Mouse (Mus musculus) bone marrow, adult 2 months (tissue): ENCODE results near the gene Col5a1. TPM values are rescaled to one million over a fixed set of nuclear protein-coding genes. Genes with fewer than 3 reads are reported as not detected.

Source experiments
- H3K27ac ChIP-seq: fragments of 200-500 bp; 2 replicates; pipeline ENCODE4 v1.5.1; 2012; ENCODE audit warnings: low read depth, mild to moderate bottlenecking, control low read depth, inconsistent platforms, low read length; ENCODE audit not compliant: control insufficient read depth, poor library complexity, insufficient read depth
- H3K4me1 ChIP-seq: fragments of 200-500 bp; 2 replicates; pipeline ENCODE4 v1.6.1; 2011; ENCODE audit warnings: low read length; ENCODE audit not compliant: control insufficient read depth, insufficient read depth
- H3K4me3 ChIP-seq: fragments of 200-500 bp; replicated peaks from 2 replicates; pipeline ENCODE3; 2011; ENCODE audit warnings: mild to moderate bottlenecking, low read depth, low read length, control low read depth; ENCODE audit not compliant: control insufficient read depth
- CTCF ChIP-seq: fragments of 200-500 bp; IDR thresholded peaks from 2 replicates; pipeline ENCODE4 v1.5.1; 2011; ENCODE audit warnings: low read length, control low read depth; ENCODE audit not compliant: control insufficient read depth, insufficient read depth
- POLR2A ChIP-seq: fragments of 200-500 bp; IDR thresholded peaks from 2 replicates; pipeline ENCODE4 v1.6.1; 2011; ENCODE audit warnings: low read depth, mild to moderate bottlenecking, control low read depth, low read length, borderline replicate concordance; ENCODE audit not compliant: control insufficient read depth
- WGBS: fragments of 180-500 bp; shearing (Covaris S2); methylation state at CpG from one replicate; pipeline ENCODE4 v1.1.7; 2018; 5-methylcytosine and 5-hydroxymethylcytosine counted together
- polyA plus RNA-seq: library from polyadenylated mRNA; stranded (reverse); fragments of >200 nt; gene quantifications from 2 replicates; pipeline ENCODE4 v1.2.4, GENCODE M21; 2011; ENCODE audit warnings: low replicate concordance; ENCODE audit not compliant: missing spikeins, insufficient read depth, insufficient read length

Col5a1 gene
- polyA plus RNA-seq, 1 experiment, result 7.3 TPM

- 69% methylated on average over 5 of the region's 5 CpGs for WGBS
- no peaks in the 10 kb centered on the region for H3K4me1 ChIP-seq
- no peak overlapping the region for H3K27ac ChIP-seq
- TF ChIP-seq CTCF (no peak), POLR2A (no peak)
- H3K4me3 ChIP-seq, result no peak overlapping the region
Measured at GRCm38 (mm10) chr2:27875231-27875630, 11.0 kb upstream of the Col5a1 start.

GRCm38 (mm10) chr2:27875786-27876185 is 10.4 kb upstream of the Col5a1 start:
- TF ChIP-seq POLR2A (no peak), CTCF (no peak)
- WGBS, result 46% methylated on average over 5 of the region's 5 CpGs
- no peak overlapping the region for H3K27ac ChIP-seq
- H3K4me1 ChIP-seq, result no peaks in the 10 kb centered on the region
- no peak overlapping the region for H3K4me3 ChIP-seq

- WGBS, result 75% methylated on average over 13 of the region's 13 CpGs
- TF ChIP-seq POLR2A (no peak), CTCF (no peak)
- Histone ChIP-seq H3K27ac (no peak overlapping the region), H3K4me3 (no peak overlapping the region), H3K4me1 (no peaks in the 10 kb centered on the region)
Measured at GRCm38 (mm10) chr2:27876724-27877504, 9.3 kb upstream of the Col5a1 start.

GRCm38 (mm10) chr2:27878066-27878465 is 8.2 kb upstream of the Col5a1 start:
- TF ChIP-seq POLR2A (no peak), CTCF (no peak)
- Histone ChIP-seq H3K27ac (no peak overlapping the region), H3K4me1 (no peaks in the 10 kb centered on the region), H3K4me3 (no peak overlapping the region)
- WGBS, result 64% methylated on average over 5 of the region's 5 CpGs

- Histone ChIP-seq H3K27ac (no peak overlapping the region), H3K4me3 (no peak overlapping the region), H3K4me1 (peaks cover 2% of the 10 kb centered on the region; the same call in 1 of the 2 replicates)
- WGBS, result 78% methylated on average over 7 of the region's 7 CpGs
- TF ChIP-seq POLR2A, result no peak
- no peak for TF ChIP-seq CTCF
Measured at GRCm38 (mm10) chr2:27883276-27883675, 2.9 kb upstream of the Col5a1 start.

- WGBS, result 22% methylated on average over 12 of the region's 12 CpGs
Measured at GRCm38 (mm10) chr2:27885456-27886147, 623 bp upstream of the Col5a1 start.

GRCm38 (mm10) chr2:27886608-27887460 is 609 bp downstream of the Col5a1 start:
- Histone ChIP-seq H3K4me3 (no peak overlapping the region), H3K4me1 (peaks cover 2% of the 10 kb centered on the region; the same call in 1 of the 2 replicates), H3K27ac (no peak overlapping the region)
- TF ChIP-seq POLR2A (no peak), CTCF (no peak)
- under 1% methylated on average over 67 of the region's 67 CpGs for WGBS

More at GRCm38 (mm10) chr2:27885456-27886147, 623 bp upstream of the Col5a1 start:
- TF ChIP-seq POLR2A, result no peak
- no peak for TF ChIP-seq CTCF
- Histone ChIP-seq H3K4me3 (no peak overlapping the region), H3K27ac (no peak overlapping the region), H3K4me1 (peaks cover 2% of the 10 kb centered on the region; the same call in 1 of the 2 replicates)
